Mouse (Mus musculus) left cerebral cortex, adult 2 months (tissue): Measurements from ENCODE around the gene Dhx35. TPM values are rescaled to one million over a fixed set of nuclear protein-coding genes. Genes with fewer than 3 reads are reported as not detected.
A peak's percentile ranks its signal among the peaks of the same experiment; 100 is the strongest.

Experiments used
- DNase-seq, 2 experiments: peaks; one replicate each; pipeline ENCODE4 v3.0.0; 2021 to 2022; ENCODE audit warnings: low spot score in 2 of 2, mixed read lengths in 1 of 2; ENCODE audit errors: extremely low spot score in 1 of 2
- H3K27ac ChIP-seq: fragments of 200-600 bp; 2 replicates; pipeline ENCODE4 v1.8.1; 2022
- H3K4me3 ChIP-seq: fragments of 200-600 bp; 2 replicates; pipeline ENCODE4 v1.8.1; 2022
- CTCF ChIP-seq: fragments of 200-600 bp; IDR thresholded peaks from 2 replicates; pipeline ENCODE4 v1.8.1; 2022; ENCODE audit warnings: antibody characterized with exemption, mild to moderate bottlenecking, moderate library complexity
- intact Hi-C: fragments of 180-260 bp; cut with DNase I; formaldehyde crosslinking; loops from one replicate; pipeline ENCODE4 v1.15.1; 2025
- total RNA-seq, 2 experiments: library from RNA; stranded (reverse); gene quantifications; 2 replicates each; pipeline ENCODE4 v1.2.3; 2021

Gene Dhx35
- total RNA-seq, 2 experiments from 2014 or later = 20.6 to 20.9 TPM

DNA sequence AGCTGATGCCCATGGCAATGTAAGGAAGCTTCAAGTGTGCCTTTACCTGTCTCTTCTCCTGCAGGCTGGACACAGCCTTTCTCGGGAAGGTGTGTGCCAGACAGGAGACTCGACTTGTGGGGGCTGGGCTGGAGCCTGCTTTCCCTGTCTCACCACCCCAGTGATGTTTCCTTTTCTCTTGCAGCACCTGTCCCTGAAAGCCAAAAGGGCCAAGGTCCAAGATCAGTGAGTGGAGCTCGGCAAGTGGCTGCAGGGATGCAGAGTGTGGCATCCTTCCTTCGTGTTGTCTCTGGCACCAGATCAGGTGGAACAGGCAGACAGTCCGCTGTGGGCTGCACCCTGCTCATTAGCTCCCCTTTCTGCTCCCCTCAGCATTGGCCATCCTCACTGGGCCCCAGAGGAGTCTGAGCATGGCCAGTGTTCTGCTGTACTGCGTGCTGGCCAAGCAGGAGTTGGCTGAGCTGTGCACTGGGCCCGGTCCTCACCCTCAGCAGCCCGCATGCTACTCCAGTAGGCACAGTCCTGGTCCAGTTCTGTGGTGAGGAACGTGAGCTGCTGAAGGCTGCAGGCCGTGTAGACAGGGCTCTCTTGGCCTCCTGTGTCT is 62.4 kb downstream of the Dhx35 start:
- intact Hi-C loops = no loop called here
- Histone ChIP-seq H3K27ac (no peak overlapping the region), H3K4me3 (no peak overlapping the region)
- no peak for TF ChIP-seq CTCF
- DNase-seq = no peak

DNA sequence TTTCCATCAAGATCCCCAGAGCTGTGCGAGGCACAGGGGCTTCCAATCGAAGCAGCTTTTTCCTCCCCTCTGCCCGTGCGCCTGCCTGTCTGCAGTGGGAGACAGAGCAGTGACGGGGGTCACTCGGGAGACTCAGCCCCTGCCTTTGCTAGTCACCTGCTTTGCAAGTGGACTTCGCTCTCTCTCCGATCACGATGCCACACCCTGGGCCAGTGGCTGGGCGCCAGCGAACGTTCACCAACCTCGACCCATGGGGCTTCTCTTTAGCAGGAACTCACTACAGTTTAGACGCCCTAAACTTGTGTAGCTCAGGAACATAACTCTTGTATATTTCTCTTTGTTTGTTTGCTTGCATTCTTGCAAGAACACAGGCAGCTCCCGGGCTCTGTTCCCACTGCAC is 63.0 kb downstream of the Dhx35 start:
- no peak for DNase-seq
- H3K4me3 ChIP-seq = no peak overlapping the region
- no peak for TF ChIP-seq CTCF
- intact Hi-C loops = no loop called here
- H3K27ac ChIP-seq = no peak overlapping the region

DNA sequence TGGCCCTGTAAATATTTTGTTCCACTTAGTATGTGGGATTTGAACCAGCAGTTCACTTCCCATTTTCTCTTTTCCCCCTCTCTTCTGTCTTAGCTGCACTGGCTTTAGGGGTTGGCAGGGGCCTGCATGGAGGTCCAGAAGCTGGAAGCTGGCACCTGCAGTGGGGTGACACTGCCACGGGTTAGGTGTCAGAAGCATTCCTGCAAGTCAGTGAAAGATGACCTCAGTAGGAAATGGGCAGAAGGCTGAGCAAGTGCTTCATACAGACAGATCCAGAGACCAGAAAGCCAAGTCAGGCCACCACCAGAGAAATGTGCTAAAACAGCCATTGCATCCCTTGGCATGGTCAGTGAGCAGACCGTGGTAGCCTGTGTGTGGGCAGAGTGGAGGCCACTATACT is 66.5 kb downstream of the Dhx35 start:
- no peak overlapping the region for H3K4me3 ChIP-seq
- DNase-seq = no peak
- no peak for TF ChIP-seq CTCF
- H3K27ac ChIP-seq = no peak overlapping the region
- intact Hi-C loops = loop anchor here (5.0 kb wide), 1 partner anchor 219 kb away; no protein-coding TSS in a partner anchor

DNA sequence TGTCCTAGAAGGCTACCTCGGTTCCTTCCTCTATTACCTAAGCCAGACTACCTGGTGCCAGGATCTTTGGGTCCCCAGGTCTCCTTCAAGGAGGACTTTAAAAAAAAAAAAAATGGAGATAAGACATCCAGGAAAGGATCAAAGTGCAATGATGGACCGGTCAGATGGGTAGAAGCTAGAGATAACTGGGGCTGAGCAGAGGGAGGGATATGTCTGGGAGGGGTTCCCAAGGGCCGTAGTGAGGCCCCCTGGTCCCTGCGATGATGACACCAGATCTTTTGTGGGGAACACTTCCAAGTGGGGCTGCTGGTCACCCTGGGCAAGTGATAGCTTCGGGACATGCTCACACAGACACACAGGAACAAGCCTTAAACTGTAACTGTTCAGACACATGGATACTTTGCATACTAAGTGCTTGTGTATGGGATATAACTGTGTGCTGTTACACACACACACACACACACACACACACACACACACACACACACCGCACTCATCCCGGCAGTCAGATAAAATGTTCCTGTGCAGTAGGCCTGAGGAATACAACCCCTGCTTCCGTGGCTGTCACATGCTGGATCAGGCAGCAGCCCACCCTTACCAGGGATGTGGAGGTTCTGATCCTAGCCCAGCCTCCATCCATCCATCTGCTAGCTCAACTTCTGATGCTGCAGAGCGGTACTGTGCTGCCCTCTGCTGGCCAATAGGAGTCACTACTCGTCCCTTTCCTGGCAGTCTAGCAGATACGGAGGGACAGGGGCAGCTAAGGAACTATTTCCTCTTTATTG is 68.9 kb downstream of the Dhx35 start:
- intact Hi-C loops = loop anchor here (2.0 to 5.0 kb wide), 3 partner anchors 97 to 313 kb away; no protein-coding TSS in a partner anchor

DNA sequence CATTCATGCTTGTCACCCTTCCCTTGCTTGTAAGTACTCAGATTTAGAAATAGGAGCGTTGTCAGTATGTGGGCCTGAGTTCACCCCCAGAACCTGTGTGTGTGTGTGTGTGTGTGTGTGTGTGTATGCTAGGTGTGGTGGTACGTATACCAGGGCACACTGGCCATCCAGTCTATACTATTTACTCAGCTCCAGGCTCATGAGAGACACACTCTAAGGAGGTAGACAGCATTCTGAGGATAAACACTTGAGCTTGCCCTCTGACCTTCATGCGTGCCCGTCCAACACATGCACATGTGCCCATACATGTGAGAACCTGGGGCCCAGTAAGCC is 69.5 kb downstream of the Dhx35 start:
- no peak for TF ChIP-seq CTCF
- no peak for DNase-seq
- intact Hi-C loops = loop anchor here (5.0 kb wide), 1 partner anchor 222 kb away; no protein-coding TSS in a partner anchor
- H3K4me3 ChIP-seq = no peak overlapping the region
- no peak overlapping the region for H3K27ac ChIP-seq

More for the DNA sequence above, 68.9 kb downstream of the Dhx35 start:
- peak; percentile 61 to 63 for DNase-seq
- Histone ChIP-seq H3K27ac (no peak overlapping the region), H3K4me3 (no peak overlapping the region)
- peak; percentile 89 for TF ChIP-seq CTCF

DNA sequence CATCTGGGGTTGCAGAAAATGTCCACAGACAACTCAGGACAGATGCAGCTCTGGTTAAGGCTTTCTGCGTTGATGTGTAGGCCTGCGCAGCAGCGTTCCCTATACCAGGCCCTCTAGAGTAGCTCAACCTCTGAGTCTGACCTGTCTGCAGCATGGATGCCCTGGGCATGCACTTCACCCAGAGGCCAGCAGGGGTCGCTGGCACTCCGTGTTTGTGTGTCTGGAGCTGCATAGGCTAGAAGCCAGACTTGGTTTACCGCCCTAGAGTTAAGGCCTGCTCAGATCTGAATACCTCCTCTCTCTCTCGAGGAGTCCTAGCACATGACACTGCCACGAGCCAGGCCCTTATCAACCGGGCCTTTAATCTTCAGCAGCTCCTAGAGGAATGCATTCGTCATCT is 70.8 kb downstream of the Dhx35 start:
- intact Hi-C loops = no loop called here
- peak; percentile 96 for TF ChIP-seq CTCF
- peak; percentile 79 to 86 for DNase-seq

DNA sequence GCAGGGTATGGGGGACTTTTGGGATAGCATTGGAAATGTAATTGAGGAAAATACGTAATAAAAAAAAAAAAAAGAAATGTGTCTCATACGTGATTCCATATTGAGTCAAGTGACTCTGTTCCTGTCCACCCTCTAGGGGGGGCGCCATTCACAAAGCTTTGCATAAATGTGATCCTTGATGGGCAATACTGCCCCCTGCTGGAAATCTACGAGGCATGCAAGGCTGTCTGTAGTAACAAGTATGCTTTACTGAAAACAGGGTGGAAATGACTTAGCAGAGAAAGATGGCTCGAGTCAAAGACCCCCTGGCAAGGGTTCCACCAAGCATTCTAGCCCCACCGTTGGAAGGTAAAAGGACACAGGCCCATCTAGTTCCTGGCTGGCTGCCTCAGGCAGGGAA is 92.0 kb downstream of the Dhx35 start:
- no peak overlapping the region for H3K4me3 ChIP-seq
- no peak overlapping the region for H3K27ac ChIP-seq
- intact Hi-C loops = no loop called here
- TF ChIP-seq CTCF = peak; percentile 59
- DNase-seq = peak in 1 of 2 experiments; percentile 25

More for the DNA sequence above, 70.8 kb downstream of the Dhx35 start:
- Histone ChIP-seq H3K27ac (no peak overlapping the region), H3K4me3 (no peak overlapping the region)

DNA sequence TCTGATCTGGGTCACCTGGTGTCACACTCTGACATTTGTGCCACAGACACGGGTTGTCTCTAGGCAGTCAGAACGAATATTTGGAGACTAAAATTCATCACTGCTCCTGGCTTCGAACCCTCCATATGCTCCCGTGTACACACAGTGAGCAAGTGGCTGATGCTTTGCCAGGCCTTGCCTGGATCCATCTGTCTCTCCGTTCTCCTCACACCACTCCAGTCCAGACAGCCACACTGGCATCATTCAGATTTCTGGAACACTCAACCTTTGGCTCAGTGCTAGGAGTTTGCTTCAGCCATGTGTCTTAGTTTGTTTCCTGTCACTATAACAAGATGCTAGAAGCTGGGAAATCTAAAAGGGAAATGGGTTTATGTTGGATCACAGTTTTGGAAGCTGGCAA is 93.9 kb downstream of the Dhx35 start:
- no peak for DNase-seq
- H3K27ac ChIP-seq = no peak overlapping the region
- TF ChIP-seq CTCF = no peak
- intact Hi-C loops = no loop called here
- H3K4me3 ChIP-seq = no peak overlapping the region

DNA sequence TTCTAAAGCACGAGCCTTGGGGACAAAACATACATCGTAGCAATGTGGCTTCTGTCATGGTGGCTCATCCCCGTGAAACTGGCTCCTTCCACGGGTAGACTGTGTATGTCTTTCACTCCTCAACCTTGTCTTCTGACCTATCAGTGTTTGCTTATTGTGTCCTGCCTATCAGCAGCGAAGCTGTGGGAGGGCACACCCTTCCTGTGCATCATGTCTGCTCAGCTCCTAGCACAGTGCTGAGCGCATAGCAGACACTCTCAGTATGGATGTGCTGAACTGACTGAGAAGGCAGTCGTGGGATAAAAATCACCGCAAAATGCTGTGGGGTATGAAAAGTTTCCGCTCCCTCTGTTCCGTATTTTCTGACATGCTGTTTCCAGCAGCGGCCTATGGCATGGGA is 94.6 kb downstream of the Dhx35 start:
- no peak overlapping the region for H3K27ac ChIP-seq
- intact Hi-C loops = no loop called here
- TF ChIP-seq CTCF = no peak

DNA sequence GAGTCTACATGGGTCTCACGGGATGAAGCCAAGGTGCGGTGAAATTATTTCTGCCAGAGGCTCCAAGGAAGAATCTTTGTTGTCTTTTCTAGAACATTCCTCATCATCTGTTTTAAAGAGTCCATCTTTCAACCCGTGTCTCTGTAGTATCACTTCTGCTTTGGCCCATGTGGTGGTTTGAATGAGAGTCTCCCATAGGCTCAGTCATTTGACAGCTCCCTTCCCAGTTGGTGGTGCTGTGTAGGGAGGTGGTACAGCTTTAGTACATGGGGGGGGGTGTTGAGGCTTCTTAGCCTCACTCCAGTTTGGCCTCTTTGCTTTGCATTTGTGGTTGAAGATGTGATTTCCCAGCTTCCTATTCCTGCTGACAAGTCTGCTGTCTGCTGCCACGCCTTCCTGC is 96.7 kb downstream of the Dhx35 start:
- Histone ChIP-seq H3K27ac (no peak overlapping the region), H3K4me3 (no peak overlapping the region)
- intact Hi-C loops = no loop called here
- no peak for TF ChIP-seq CTCF
- no peak for DNase-seq

More for the DNA sequence above, 94.6 kb downstream of the Dhx35 start:
- no peak for DNase-seq
- no peak overlapping the region for H3K4me3 ChIP-seq

DNA sequence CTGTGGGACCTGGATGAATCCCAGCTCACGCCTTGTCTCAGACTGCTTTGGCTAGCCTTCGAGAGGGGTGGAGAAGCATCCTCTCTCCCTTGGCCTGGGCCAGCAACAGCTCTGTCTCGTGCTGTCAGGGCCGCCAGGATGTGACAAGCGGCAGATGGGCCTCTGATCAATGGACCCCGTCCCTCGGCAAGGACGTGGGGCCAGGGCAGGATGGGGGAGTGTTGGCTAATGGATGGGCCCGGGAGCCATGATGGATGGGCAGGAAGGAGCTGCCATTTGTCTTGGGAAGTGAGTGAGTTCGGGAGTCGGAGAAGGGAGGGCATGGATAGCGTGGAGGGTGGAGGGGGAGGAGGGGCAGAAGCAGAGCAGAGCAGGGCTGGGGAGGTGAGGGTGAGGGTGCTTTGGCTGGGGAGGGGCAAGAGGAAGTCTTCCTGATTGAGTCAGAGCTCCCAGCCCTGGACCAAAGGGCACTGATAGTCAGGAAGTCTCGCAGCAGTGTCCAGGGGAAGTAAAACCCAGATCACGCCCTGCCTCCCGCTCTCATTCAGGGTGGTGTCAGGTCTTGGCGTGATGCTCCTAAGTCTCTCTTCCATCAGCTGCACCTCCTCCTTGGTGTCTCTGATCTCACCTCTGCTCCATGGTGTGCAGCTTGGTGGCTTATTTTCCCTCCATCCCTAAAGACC is 98.7 kb downstream of the Dhx35 start:
- no peak for DNase-seq
- intact Hi-C loops = no loop called here
- TF ChIP-seq CTCF = no peak
- no peak overlapping the region for H3K4me3 ChIP-seq
- H3K27ac ChIP-seq = no peak overlapping the region
